Mouse (Mus musculus) CD4-positive helper T cell, adult 2 months (primary cell): ENCODE results near the gene Txnrd3.
A peak's percentile ranks its signal among the peaks of the same experiment; 100 is the strongest.

Experiments
- DNase-seq: peaks from one replicate; pipeline ENCODE4 v3.0.0-alpha.2; 2012; ENCODE audit warnings: low read depth, missing footprints, low spot score

The Txnrd3 gene

DNA sequence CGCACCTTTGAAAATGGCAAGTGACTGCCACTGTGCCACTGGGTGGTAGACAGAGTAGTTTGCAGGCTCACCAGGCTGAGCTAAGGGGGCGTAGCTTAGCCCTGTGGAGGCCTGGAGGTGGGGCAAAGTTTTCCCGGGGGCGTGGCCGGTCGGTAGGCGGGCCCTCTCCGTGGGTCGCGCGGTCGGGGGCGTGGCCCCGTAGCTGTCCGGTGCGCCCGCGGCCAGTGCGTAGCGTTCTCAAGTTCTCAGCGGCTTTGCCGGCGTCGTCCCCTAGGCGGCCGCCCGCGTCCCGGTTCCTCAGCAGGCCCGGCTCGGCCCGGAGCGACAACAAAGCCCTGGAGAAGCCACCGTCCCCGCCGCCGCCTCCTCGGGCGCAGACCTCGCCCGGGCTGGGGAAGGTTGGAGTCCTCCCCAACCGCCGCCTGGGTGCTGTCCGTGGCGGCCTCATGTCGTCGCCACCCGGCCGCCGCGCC lies at the start of gene Txnrd3:
Gene Txnrd3, plus strand, starts transcription at position 191 of the 473 bp plus-strand sequence.
- peak; percentile 87 for DNase-seq

DNA sequence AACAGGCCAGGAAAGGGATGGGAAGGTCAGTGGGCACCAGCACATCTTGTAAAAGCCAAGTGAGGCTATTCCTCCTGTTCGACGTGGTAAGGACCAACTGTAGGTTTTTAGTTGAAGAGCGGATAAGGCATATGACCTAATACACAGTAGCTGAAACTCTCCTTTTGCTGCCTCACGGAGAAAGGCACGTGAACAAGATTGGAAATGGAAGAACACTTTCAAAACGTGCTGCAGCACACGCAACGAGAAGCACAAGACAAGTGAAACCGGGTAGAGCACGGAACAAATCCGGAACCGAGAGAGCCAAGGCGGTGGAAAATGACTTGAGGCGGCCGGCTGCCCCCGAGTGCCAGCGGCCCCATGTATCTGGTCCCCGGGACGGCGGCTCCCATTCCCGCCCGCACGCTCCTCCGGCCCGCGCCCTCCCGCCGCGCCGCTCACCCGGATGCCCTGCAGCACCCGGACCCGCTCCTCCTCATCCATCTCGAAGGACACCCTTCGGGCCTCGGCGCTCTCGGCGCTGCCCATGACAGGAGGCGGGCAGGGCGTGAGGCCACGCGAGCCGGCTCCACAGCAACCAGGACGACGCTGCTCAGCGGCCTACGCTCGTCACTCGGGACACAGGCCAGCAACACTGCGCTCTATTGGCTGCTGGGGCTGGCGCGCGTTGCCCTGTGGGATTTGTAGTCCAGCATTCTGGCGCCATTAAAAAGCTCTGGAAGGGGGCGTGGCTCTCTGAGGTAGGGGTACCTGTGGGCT lies 48.6 kb upstream of the Txnrd3 start, which contains the start of gene Chchd6:
Gene Chchd6, minus strand, starts transcription at position 635 of the 759 bp plus-strand sequence.
- peak; percentile 90 for DNase-seq

DNA sequence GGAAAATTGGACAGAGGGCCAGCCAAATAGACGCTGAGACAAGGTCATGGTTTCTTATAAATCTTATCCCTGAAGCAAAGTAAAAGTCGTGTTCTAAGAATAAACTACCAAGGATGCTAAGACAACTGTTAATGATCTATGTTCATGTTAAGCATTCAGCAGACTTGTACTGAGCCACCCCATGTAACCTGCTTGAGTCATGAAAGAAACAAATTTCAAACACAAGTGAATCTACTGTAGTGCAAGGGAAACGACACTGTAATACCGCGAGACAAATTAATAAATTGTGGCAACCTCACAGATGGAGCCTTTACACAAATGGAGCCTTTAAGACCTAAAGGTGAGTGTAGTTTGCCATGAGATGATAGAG lies 48.0 kb upstream of the Txnrd3 start:
- no peak for DNase-seq

DNA sequence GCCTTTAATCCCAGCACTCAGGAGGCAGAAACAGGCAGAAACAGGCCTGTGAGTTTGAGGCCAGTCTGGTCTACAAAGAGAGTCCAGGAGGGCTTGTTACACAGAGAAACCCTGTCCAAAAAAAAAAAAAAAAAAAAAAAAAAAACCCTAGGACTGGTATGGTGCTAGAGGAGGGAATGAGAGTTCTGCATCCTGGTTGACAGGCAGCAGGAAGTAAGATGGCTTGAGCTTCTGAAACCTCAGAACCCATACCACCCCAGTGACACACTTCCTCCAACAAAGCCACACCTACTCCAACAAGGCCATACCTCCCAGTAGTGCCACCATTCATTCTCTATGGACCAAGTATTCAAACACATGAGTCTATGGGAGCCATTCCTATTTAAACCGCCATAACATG lies 47.3 kb upstream of the Txnrd3 start:
- DNase-seq, result no peak

DNA sequence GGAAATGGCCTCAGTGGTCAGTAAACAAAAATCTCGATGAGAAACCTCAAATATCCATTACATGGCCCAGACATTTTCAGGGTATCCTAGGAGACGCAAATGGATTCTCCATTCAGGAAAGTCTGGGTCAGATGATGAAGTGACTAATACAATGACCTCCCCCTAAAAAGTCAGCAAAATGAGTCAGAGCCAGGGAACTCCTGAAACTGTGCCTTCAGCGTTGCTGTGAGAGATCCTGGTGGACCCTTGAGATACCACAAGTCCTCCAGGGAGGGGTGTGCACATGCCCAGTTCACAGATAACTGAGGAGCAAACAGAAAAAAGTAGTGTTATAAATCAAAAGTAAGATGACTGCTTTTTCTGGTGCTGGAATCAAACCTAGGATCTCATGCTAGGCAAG lies 37.7 kb upstream of the Txnrd3 start:
- DNase-seq, result no peak

DNA sequence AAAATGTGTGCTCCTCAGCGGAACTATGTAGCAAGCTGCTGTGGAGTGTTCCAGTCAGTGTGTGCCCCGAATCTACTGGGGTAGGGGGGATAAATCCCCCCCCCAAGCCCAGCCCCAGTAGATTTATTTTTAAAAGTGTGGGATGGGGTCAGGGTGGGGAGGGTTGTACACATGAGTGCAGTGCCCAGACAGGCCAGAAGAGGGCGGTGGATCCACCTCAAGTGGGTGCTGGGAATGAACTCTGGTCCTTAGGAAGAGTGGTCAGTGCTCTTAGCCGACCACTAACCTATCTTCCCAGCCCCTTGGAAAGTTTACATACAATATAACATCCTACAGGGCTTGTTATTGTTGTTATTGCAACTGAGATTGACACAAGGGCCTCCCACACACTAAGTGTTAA lies 35.8 kb upstream of the Txnrd3 start:
- DNase-seq, result no peak

DNA sequence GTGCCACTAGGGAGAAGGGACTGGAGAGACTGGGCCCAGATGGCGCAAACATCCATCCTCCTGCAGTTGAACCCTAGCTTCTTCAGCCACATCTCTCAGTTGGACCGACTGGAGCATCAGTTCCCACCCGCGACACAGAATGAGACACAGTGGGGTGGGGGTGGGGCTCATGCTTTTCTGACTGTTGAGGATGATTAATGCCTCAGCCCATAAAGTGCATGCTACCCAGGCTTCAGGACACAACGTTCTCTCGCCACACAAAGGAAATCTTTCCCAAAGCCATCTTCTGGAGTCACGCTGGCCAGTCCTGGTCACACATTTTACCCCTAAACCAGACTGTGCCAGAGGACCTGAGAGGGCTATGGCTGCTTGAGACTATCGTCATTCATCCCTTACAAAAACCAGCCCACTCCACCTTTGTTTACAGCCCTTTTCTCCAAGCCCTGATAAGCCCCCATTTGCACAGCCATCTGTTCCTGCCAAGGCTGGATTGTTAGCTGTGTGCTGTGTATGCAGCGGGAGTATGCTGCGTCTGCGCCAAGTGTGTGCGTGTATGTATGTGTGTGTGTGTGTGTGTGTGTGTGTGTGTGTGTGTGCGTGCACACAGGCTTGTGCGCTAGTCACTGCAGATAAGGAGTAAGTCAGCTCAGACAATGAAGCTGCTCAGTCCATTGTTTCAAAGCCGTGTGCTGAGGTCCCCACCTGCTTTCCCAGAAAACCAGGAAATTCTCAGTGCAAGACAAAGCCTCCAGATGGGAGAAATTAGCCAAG lies 30.3 kb upstream of the Txnrd3 start:
- DNase-seq, result no peak

DNA sequence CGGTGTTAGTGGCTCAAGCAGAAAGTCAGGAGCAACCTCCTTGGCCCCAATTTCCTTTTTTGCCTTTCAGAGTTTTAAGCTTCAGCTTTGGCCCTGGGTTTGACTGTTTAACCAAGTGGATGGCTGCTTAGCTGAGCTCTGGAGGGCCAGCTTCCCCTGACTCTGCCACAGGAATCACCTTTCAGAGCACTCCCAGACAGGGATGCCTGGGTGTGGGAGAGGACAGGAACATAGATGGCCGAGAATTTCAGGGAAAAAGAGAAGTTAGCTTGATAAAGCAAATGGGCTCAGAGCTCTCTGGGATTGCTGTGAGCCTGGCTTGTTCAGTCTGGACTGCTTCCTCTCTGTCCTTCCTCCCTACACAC lies 29.7 kb upstream of the Txnrd3 start:
- DNase-seq, result no peak

DNA sequence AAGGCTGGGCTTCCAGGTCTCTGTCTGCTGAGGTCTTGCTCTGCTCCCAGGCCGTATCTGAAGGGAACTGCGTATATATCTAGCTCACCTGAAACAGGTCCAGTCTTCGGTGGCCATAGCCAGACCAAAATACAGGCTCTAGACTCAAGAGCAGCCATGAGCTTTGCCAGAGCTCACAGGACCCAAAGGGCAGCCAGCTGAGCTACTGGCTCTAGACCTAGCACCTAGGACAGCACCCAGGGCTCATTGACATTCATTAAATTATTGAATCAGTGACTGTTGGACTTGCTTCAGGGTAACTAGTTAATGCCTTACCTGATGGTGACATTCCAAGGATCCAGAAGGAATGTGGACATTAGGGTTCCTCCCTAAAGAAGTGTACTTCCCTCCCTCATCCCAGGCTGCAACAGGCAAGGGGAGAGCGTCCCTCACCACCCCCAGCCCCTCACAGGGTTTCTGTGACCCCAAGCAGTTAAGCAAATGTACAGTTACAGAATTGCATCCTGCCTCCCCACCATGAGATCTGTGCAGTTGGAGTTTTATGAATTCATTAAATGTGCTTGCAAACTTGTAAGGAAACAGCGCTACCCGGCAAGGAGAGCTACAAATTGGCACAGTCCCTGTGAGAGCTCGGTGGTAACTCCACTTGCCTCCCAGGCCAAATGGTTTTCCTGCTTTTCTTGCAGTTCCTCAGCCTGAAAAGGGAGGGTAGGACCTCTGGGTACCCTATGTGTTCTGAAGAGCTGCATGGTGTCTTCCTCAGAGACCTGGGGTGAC lies 29.0 kb upstream of the Txnrd3 start:
- DNase-seq, result no peak

DNA sequence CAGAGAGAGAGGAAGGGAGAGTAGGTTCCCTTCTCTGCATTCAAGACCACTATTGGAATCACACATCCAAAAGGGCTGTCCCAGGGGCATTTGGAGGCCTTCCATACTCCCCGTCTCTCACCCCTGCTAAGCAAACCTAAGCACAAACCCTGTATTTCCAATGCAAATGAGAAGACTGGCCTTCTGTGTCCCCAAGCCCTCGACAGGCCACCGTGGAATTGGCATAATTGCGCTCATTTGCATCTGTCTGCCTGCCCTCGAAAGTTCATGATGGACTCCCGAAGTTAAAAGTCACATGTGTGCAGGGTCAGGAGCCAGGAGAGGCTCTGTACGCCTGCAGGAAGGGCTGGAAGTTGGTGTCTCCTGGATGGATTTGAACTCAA lies 28.4 kb upstream of the Txnrd3 start:
- DNase-seq, result no peak

DNA sequence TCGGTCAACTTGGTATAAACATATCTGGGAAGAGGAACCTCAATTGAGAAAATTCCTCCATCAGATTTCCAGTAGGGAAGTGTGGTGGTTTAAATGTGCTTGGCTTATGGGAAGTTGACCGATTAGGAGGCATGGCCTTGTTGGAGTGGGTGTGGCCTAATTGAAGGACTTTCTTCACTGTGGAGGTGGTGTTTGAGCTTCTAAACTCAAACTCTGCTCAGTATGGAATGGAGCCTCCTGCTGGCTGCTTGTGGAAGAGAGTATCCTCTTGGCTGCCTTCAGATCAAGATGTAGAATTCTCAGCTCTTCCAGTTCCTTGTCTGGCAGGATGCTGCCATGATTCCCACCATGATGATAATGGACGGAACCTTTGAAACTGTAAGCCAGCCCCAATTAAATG lies 21.1 kb upstream of the Txnrd3 start:
- no peak for DNase-seq

DNA sequence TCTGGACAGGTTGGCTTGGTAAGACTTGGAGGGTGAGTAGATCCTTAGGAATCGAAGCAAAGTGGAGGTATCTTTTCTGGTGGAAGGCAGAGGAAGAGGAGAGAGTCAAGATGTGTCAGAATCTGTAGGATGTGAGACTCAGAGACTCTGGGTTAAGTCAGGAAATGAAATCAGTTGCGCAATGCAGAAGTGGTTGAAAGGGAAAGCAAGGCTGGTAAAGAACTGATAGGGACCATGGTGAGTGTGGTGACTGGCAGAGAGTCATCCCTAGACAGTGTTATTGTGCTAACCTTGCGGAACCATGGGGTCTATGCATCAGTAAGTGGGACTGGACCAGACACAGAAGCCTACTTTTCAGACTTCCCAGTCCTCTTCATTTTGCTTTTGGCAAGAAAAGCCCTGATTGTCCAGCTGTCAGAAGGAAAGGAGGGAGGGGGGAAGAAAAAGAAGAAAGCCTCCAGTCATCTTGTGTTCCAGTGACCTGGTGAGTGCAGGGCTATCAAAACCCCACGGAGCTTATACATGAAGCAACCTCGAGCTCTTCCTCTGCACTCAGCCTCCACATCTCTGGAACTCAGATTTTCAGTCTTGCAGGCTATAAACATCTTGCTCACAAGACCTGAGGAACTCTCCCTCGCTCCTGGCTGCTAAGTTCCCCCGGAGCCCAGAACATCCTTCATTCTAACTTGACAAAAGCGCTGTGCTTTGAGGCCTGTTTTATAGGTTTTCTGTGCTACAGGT lies 15.6 kb upstream of the Txnrd3 start:
- DNase-seq, result no peak

DNA sequence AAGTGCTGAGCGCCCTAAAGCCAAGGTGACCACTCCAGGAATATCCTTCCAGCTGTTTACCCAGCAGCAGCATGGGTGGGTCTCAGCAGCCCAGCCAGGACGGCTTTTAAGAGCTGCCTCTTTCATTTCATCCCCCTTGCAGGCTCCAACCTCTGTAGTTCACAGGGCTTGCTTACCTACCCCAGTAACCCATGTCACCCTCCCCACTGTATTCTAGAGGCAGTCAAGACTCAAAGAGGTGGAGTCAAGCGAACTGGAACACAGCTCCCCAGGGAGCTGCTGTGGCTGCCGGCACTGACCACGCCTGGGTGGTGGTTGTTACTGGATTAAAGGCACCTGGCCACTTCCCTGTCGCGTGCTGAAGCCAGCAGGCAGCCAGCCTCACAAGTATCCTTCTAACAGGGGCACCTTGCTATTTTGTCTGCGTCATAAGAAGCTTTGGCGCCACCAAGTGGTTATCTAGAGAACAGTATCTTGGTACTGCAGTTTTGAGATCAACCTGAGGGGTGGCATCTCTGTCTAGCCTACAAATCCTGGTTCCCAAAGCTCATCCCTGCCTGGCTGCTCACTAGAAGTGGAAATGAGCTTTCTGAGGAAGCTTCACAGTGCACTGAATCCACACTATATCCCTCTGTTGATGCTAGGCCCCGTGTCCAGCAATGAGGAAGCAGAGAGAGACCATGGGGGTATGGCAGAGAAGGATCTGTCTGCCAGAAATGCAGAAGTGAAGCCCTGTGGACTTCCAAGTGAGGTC lies 11.8 kb upstream of the Txnrd3 start:
- peak; percentile 74 for DNase-seq

DNA sequence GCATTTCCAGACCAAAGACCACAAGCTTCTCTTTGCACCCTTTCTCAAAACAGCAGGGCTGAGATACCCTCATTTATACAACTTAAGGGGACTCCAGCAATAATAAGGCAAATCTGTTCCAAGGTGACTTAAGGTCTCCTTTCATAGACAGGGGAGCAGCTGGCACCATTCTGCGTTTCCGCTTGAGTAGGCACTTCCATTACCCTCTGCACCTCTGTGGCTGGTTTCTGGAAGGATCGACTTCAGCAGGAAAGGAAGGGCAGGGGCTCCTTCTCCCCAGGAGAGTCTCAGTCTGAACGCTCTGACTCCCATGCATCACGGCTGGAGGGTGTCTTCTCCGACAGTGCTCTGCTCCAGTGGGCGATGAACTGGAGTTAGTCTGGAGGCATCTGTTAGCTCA lies 10.7 kb upstream of the Txnrd3 start:
- no peak for DNase-seq

DNA sequence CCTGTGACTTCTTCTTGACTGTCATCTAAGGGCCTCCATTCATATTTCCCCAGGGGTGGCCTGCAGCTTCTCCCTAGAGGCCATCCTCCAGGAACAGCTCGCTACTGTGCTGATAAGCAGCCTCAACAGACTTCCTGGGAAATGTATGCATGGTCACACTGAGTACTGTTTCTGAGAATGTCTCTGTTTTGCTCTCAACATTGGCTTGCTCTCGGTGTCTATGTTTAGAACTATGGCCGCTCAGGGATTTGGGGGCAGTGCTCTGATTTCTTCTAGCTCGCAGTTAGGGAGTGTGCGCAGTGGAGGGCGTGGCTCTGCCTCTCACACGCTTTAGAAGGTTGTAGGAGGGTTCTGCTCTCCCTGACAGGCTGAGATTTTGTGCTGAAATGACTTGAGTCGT lies 9.4 kb upstream of the Txnrd3 start:
- no peak for DNase-seq

DNA sequence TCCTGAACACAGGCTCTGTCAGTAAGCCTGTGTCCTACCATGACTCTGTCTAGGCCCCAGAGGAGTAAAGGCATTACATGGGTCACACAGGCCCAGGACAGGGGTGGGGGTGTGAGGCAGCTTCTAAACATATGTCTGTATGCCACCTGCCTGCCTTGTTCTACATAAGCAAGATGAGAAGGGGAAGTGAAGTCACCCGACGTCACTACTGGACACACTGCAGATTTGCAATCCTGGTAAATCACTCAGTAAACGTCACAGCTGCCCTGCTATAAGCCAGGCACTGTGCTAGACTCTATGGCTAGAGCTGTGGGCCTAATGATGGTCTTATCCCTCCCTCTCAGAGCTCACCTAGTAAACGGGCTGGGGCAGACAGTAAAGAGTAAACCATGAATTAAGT lies 5.8 kb upstream of the Txnrd3 start:
- no peak for DNase-seq

DNA sequence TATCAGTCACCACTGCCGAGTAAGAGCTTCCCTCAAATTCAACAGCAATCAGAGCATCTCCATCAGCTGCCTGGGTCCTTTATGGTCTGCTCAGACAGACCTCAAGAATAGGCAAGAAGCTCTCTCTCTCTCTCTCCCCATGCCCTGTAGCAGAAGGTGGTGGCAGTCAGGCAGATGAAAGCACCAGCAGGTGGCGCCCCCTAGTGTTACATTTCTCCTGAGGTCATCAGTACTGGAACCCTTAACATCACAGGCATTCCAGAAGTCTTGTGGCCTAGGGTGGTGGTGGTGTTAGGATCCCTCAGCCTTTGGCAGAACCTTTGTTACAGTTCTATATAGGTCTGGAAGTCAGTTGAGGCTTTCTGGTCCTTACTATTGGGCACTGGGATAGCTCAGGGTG lies 4.8 kb upstream of the Txnrd3 start:
- DNase-seq, result peak; percentile 30

DNA sequence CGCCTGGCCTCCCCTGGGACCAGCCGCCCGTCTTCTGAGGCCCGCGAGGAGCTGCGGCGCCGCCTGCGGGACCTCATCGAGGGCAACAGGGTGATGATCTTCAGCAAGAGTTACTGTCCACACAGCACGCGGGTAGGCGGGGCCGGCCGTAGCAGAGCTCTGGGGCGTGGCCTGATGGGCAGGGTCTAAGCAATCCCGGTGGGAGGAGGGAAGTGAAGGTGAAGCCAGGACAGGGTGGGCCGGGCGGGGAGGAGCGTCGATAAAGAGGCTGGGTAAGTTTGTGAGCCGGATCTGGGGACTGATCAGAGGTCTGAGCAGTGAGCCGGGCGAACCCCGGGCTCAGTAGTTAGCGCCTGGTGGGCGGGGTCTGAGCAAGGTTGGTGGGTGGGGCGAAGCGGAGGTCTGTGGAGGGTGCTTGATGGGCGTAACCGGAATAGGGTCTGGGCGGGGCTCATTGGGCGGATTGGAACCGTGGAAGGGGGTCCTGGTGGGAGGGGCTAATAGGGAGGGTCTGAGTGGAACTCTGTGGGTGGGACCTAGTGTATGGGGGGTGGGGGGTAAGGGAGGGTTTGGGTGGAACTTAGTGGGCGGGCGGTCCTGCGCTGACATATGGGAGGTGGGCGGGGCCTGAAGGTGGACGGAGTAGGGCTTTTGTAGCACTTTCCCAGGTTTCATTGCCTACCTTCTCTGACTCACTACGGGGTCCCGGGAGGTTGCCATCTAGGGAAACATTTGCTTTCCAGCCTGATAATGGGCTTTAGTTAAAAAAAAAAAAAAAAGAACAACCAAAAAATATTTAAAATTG lies 685 bp downstream of the Txnrd3 start:
- DNase-seq, result peak; percentile 91

DNA sequence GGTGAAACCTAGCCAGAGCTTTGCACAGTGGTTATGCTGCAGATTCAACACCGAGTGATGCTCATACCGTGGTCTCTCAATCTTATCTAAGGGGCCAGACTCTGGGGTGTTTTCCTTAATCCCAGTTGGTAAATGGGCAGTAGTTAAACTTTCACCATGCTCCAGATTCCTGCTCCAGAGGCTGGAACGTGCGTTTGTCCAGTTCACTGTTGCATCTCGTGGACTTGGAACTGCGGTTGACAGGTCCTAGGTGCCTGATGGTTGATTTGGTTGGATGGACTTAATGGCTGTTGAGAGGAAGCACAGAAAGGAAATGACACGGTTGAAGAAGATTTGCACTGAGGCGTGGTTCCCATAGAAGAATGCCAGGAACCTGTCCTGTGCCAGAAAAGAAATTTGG lies 6.1 kb downstream of the Txnrd3 start:
- DNase-seq, result no peak

DNA sequence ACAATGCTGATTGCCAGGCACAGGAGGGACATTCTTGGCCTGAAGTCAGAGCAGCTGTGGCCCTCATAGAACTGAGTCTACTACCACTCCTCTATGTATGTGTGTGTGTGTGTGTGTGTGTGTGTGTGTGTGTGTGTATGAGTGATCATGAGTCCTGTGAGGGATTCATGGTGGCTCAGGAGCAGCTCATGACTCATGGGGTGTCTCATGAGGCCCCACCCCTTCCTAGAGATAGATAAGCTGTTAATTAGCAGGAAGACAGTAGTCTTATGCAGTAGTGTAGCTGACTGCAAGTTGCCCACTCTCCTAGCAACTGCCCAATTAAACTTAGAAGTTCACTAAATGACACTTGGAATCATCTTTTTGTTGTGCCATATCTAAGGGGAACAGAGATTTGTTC lies 8.0 kb downstream of the Txnrd3 start:
- DNase-seq, result no peak
